Mouse (Mus musculus): ENCODE data around the gene Prg3.

The Prg3 gene

DNA sequence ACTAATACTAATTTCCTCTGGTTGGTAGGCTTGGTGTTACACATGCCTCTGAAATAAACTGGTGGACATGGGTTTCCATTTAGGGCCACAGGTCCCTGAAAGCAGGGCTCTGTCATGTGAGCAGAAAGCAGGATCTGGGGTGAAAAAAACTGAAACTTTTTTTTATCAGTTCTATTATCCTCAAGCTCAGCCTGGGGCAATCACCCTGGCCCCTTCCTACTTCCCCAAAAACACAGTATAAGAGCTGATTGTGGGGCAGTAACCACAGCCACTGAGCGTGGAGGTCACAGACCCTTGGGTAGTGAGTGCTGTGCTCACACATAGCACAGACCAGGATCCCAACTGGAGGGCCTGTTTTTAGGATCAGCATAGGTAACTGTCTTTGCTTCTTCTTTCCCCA is at the start of gene Prg3:
TSS of gene Prg3 (plus strand) at position 286 of the 400 bp plus-strand sequence.
- DNase-seq (ENCODE audit: low read depth, low spot score): no peak

DNA sequence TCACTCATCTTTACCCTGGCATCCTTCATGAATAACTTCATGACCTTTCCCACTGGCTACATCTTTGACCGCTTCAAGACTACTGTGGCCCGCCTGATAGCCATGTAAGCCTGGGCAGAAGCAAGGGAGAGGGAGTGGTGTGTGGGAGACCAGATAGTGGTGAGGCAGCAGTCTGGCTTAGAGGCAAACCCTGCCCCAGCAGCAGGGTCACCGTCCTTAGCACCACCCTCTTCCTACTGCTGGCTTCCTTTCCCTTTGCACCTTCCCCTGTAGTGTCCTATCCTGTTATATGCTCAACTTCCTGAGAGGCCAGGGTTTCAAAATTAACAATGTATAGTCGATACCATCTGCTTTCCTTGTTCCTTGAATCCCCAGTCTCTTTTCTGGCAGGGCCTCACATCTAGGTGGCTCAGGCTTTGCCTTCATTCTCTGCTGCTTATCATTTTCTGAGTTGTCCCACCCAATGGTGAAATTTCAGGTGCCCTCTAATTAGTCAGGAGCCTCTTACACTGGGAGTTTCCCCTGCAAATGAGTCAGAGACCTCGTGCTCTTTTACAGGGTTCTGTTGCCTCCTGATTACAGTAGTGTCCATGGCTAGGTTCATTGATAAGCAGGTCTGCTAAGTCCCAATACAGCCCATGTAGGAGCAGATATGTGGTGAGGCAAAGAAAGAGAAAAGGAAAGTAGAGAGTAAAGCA is 49.6 kb upstream of the Prg3 start:
- no peak for DNase-seq (ENCODE audit: low read depth, low spot score)

DNA sequence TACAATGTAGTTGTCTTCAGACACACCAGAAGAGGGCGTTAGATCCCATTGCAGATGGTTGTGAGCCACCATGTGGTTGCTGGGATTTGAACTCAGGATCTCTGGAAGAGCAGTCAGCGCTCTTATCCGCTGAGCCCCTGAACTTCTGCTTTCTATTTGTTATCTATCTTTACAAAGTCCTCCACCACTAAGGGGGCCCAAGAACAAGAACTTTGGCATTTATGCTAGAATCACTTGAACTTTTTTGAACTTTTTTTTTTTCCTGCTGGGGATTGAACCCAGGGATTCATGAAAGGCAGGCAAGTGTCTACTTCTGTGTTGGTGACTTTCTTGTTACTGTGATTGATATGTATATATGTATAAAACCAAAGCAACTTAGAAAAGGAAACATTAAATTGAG is 48.7 kb upstream of the Prg3 start:
- no peak for DNase-seq (ENCODE audit: low read depth, low spot score)

DNA sequence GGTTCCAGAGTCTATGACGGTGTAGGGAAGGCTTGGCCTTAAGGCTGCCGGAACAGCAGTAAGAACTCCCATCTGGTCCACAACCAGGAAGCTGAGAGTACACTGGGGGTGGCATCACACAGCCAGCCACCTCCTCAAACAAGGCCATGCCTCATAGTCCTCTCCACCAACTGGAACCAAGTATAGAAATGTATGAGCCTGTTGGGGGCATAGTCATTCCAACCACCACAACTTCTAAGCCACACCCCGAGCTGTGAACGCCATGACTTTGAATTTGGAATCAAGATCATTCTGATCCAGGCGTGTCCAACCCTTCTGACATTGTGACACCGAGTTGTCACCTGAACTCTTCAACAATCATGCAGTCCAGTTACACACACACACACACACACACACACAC is 48.3 kb upstream of the Prg3 start:
- DNase-seq (ENCODE audit: low read depth, low spot score): no peak

DNA sequence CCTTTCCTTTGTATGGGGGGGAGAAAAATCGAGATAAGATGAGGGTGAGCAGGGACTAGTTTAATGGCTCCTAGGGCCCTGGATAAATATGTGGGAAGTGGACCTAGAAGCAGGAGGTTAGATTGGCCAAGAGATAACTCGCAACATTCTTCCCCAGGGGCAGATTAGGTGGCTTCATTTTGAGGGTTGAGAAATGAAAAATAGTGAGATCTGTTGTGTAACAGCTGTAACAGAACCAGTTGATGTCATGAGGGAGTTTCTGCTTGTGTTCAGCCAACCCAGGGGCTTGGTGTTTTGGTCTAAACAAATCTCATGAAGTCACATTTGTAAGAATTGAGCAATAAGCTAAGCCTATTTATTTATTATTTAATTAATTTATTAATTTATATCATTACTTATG is 46.7 kb upstream of the Prg3 start:
- no peak for DNase-seq (ENCODE audit: low read depth, low spot score)

DNA sequence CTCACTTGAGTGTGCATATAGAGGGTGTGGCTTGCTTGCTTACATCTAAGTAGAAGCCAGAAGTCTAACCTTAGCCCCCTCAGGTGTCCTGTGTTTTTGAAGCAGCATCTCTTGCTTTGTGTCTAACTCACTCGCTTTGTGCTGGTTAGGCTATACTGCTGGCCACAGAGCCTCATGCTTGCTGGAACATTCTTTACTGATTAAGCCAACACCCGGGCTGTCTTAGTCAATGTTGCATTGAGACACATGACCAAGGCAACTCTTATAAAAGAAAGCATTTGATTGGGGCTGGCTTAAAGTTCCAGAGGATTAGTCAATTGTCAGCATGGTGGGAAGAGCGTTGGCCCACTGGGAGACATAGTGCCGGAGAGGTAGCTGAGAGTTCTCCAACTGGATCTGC is 46.2 kb upstream of the Prg3 start:
- no peak for DNase-seq (ENCODE audit: low read depth, low spot score)

DNA sequence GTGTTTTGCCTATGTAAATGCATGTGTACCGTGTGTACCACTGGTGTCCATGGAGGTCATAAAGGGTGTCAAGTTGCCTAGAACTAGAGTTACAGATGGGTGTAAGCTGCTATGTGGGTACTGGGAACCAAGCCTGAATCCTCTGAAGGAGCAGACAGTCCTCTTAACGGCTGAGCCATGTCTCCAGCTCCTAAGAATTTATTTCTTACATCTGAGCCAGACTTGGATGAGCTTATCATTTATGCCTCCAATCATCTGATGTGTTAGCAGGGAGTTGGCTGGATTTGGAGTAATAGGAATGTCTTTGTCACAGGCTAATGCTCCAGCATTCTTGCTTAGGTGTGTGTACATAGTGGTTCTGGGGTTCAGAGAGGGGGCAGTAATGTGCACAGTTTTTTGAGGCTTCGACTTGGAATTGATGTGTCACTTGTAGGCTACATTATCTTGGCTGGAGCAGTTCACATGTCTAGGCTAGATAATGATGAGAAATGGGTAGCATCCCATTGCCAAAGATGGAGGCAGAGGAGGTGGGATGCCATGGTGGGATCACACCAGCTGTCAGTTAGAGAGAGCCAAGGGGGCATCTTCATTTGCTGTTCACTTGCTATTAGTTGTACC is 40.8 kb upstream of the Prg3 start:
- DNase-seq (ENCODE audit: low read depth, low spot score): no peak

DNA sequence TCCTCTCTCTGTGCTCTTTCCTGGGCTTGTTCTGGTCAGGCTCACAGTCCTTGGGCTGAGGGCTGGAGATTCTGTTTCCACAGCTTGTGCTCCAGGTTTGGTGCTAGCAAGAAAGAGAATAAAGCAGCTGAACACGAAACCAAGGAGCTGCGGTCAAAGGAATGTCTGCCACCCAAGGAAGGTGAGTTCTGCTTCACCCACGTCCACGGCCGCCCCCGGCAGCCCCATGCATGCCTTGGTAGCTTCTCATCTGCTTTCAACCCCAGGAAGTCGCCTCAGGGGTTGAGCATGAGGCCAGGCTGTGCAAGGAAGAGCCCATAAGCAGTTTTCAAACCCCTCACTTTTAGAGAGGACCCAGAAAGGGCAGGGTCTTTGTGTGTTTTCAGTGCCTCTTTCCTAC is 39.8 kb upstream of the Prg3 start:
- DNase-seq (ENCODE audit: low read depth, low spot score): no peak

DNA sequence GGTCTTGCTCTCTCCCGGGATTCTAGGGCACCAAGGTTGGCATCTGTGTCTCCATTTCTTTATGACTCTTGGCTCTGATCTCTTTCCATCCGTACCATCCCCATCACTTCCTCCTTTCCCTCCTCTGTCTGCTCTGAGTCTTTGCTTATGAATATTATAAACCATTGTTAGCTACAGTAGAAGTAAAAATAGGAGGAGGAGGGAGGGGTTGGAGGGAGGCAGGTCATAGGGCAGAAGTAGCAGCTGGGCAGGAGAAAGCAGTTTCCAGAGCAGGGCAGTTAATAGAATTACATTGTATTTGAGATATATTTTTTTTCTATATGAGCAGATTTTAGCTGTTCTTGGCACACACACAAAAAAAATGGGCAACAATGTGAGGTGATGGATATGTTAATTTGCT is 39.3 kb upstream of the Prg3 start:
- DNase-seq (ENCODE audit: low read depth, low spot score): no peak

DNA sequence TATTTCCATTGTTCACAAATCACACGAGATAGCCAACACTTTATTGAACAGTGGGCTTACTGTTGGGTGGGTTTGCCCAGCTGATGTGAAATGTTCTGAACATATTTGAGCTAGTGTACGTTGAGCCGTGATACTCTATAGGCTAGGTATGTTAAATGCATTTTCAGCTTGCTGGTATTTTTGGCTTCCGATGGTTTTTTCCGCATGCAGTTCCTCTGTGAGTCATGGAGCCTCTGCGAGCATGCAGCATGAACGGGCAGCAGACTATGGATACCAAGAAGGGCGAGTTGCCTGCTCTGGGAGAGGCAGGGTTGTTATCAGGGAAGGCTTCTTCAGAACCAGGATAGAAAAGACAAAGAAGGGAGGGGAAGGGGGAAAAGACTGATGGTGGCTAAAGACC is 37.0 kb upstream of the Prg3 start:
- no peak for DNase-seq (ENCODE audit: low read depth, low spot score)

DNA sequence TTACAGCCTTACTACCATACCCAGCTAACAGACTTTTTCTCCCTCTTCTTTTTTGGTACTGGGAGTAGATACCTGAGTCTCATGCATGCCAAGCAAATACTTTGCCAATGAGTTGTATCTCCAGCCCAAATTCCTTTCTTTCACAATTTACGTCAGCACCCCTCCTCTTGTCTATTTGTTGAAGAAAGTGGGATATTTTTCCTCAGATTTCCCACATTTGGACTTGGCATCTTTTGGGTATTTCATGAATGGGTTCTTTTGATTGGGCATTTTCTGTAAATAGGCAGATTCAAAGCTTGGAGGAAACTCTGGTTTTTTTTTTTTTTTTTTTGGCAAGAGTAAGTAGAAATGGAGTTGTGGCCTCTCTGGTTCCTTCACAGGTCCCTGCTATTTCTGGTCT is 35.8 kb upstream of the Prg3 start:
- no peak for DNase-seq (ENCODE audit: low read depth, low spot score)

DNA sequence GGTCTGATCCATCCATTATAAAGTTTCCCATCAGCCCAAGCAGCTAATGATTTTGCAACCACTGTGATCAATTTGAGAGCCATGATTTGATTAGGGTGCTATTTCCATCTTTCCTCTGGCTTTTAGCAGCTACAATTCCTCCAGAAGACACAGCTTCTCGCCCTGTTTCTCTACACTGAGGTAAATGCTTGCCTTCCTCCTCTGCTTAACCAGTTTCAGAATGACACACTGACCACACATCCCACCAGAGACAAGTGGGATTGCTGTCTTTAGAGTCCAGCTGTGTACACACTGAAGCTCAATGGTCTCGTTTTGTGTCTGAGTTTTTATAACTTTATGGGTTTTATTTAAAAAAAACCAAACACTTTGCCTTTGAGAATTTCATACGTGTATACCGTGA is 35.3 kb upstream of the Prg3 start:
- no peak for DNase-seq (ENCODE audit: low read depth, low spot score)

DNA sequence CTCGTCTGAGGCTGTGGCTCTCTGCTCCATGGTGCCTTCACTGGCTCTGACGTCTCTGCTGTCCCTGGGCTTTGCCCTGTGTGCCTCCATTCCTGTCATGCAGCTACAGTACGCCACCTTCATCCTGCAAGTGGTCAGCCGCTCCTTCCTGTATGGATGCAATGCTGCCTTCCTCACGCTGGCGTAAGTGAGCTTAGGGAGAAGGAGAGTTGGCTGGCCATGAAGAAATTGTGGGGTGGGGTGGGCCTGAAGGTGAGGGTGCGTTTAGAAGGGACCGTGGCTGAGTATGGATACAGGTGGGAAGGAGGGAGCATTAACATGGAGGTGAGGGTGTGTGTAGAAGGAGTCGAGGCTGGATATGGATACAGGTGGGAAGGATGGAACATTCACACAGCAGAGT is 32.6 kb upstream of the Prg3 start:
- no peak for DNase-seq (ENCODE audit: low read depth, low spot score)

DNA sequence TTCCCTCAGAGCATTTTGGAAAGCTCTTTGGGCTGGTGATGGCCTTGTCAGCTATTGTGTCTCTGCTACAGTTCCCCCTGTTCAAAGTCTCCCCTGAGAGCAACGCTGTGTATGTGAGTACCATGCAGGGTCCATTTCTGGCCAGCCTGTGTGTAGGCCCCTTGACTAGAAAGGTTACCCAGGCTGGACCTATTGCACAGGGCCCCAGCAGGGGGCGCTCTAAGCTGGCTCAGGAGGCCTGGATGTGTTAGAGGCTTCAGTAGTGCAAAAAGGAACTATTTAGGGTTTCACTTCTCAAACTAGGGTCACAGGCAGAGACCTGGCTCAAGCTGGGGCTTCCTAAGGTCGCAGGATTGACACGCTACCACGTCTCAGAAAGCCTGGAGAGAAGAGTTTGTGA is 31.7 kb upstream of the Prg3 start:
- no peak for DNase-seq (ENCODE audit: low read depth, low spot score)

DNA sequence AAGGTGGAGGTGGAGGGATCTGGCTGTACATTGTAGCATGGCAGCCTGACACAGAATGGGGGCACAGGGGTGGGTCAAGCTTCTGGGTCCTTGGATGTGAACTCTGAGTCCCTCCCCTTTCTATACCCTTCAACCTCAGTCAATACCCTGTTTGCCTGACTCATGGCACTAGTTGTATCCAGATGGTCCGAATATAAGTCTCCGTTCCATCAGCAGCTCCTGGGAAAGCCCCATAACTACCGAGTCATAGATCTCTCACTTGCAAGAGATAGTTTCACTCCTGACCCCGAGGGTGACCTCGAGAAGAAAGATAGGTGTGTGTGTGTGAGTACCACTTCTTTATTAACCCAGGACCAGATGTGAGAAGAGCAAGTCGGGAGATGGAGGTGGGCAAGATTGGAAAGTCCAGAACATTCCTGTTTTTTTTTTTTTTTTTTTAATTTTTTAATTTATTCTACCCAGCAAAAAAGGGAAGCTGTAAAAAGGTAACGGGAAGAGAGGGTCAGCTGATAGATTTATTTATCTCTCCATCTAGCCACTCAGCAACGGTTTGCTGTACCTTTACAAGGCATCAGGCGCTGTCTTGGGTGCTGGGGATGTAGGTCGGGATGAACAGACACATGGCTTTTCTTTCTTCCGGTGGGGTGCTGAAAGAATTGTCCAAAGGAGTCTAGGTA is 29.3 kb upstream of the Prg3 start:
- no peak for DNase-seq (ENCODE audit: low read depth, low spot score)

DNA sequence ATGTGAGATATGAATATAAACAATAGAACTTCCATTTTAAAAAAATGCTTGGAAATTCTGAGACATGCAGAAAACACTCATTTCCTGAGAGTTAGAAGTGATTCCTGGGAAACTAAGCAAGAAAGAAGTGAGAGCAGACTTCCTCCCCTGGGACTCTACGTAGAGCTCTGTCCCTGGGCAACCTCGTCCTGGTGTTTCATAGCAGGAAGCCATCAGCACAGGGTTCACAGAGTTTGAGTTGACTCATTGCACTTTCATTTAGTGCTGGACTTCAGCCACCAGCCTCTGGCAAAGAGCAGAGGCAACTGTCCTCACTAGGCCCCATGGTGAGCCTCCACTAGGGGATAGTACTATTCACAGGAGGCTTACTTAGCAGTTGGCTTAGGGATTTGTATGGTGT is 26.7 kb upstream of the Prg3 start:
- no peak for DNase-seq (ENCODE audit: low read depth, low spot score)

DNA sequence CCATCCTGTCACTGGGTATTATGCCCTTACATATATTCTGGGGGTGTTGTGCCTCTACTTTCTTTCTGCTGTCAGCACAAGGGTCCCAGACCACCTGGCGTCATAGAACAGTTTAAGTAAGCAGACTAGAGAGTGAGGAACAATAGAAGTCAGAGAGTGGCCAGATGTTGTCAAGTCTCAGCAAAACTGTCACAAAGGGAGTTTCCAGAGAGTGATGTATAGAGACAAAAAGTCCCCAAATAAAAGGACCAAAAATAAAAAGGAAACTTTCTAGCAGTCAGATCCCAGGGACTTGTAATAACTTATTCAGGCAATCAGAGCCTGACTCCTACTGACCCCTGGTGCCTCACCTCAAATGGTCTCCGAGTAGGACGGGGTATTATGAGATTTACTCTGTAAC is 26.1 kb upstream of the Prg3 start:
- DNase-seq (ENCODE audit: low read depth, low spot score): no peak

DNA sequence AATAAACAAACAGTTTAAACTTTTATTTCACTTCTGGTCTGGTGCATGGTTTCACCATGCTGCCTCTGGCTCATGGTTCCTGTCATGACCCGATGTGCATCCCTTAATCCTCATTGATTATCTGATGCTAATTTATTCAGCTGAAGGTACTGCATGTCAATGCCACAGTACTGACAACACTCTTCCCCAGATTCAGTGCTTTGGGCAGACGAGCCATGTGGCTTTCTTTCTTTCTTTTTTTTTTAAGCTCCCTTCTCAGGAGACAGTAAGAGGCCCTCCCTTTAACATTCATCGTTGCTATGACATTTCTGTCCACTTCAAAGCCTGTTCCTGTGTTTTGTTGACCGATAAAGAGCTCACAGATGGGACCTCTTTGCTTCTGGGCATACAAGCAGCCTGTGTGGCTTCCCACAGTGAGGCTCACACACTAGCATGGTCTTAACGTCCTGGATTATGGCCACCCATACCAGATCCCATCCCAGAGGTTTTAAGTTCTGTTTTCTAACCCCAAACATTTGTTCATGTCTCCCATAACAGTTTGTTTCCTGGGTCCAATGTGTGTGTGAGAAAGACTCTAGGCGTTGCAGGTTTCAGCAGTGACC is 25.0 kb upstream of the Prg3 start:
- no peak for DNase-seq (ENCODE audit: low read depth, low spot score)

DNA sequence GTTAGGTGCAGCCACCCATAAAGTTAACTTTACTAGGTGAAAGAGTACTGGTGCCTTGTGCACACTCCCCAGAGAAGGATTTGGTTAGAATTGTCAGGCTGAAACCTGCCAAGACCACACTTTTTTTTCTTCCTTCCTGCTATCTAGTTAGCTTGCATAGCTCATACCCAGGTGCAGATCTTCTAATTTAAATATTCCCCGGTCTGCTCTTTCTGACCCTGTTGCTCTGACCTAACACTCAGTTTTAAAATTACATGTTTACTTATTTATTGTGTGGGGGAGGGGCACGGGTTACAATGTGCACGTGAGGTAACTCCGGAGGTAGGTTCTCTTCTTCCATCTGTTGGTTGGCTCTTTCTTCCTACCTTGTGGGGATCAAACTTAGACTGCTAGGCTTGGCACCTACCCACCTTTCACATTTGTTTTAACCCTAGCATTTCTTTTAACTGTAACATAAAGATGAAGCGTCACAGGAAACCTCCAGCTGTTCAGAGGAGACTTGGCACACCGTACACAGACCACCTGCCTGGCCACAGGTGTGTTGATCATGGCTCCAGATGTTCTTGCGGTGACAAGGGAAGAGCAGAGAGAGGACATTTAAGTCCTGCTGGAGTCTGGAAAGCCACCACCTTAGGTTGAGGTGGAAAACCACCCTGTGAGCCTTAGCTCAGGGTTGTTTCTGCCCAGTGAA is 23.8 kb upstream of the Prg3 start:
- no peak for DNase-seq (ENCODE audit: low read depth, low spot score)

DNA sequence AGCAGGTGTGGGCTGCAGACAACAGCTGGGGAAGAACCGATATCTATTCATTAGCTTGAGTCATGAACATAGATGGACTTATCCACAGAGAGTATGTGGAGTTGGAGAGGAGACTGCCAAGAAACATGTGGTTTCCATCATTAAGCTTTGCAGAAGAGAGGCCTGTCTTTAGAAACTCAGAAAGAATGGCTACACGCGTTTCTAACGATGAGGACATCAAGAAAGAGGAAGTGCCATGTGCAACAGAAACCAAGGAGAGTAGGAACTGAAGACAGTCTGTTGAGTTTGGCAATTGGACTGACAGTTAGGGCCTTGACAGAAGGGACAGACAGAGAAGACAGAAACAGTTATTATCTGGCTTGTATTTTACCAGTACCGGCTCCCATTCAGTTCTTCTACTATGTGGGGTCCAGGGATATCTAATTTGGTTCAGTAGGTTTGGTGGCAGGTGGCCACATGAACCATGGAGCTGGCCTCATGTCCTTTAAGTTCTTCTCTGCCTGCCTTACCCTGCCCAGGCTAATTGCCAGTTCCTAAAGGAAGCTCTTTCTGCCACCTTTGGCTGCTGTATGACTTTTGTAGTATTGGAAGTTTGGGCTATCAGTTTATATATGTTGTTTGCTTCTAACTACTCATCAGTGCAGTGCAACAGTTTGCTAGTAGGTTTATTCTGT is 20.6 kb upstream of the Prg3 start:
- no peak for DNase-seq (ENCODE audit: low read depth, low spot score)

DNA sequence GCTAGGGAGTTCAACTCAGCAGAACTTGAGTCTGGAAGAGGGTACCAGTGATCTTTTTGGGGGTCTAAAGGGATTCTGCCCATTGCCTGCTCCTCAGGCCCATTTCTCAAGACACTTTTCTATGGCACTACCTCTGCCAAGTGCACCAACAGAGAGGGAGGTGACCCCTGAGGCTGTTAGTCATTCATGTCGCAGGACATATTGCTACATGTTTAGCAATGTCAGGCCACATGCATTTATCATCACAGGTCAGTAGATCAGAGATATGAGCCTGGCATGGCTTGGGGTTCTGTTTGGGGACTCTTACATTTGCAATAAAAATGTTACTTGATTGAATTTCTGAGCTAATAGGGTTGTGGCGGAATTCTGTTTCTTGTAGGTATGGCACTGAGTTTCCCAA is 12.4 kb upstream of the Prg3 start:
- DNase-seq (ENCODE audit: low read depth, low spot score): no peak

DNA sequence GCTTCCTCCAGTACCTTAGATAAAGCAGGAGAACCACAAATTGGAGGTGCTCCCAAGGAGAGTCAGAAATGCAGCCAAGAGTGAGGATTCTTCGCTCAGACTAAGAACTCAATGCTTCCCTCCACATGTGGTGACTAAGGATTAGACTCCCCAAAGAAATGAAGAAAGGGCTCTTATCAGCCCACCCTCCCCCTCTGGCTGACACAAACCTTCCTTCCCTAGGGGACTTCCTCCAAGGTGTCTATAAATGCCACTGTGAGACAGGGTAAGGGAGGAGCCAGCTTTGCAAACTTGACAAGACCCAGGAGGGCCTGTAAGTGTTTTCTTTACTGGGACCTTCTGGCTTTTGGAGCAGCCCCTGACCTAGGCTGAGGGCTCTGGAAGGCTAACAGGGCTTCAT is 7.8 kb upstream of the Prg3 start, which contains the start of gene Prg2:
TSS of gene Prg2 (plus strand) at position 274 of the 400 bp plus-strand sequence.
- no peak for DNase-seq (ENCODE audit: low read depth, low spot score)
